Mouse (Mus musculus) monocyte, adult 5-6 weeks (primary cell): ENCODE data around the gene Capns1. TPM values are rescaled to one million over a fixed set of nuclear protein-coding genes. Genes with fewer than 3 reads are reported as not detected.
A peak's percentile ranks its signal among the peaks of the same experiment; 100 is the strongest.
"Not testable (repeated sequence)": the region's sequence is repeated elsewhere in the genome, so short reads cannot be mapped to it uniquely, and the experiment has no call there.

ENCODE experiments used
- ATAC-seq: fragments of 153-309, 156-312 bp; replicated peaks from 2 replicates; pipeline ENCODE4 v1.8.0; 2017; ENCODE audit warnings: mild to moderate bottlenecking; ENCODE audit not compliant: low TSS enrichment, insufficient number of reproducible peaks, severe bottlenecking, poor library complexity, low FRiP score
- total RNA-seq: library from RNA; stranded (forward); fragments of 200-1000, 200-491, 200-594 nt; gene quantifications from 3 replicates; pipeline ENCODE4 v1.2.3, GENCODE M21; 2017

The Capns1 gene
- total RNA-seq, 1 experiment from 2014 or later: 217 TPM

- peak; percentile 91 for ATAC-seq
Observed at GRCm38 (mm10) chr7:30183879-30184289, 14.7 kb downstream of the Capns1 start, which contains the start of gene Cox7a1. TSS of gene Cox7a1 (plus strand) at chr7:30184144.

- ATAC-seq: not testable (repeated sequence)
Observed at GRCm38 (mm10) chr7:30183189-30183588, 15.4 kb downstream of the Capns1 start.

- not testable (repeated sequence) for ATAC-seq
Observed at GRCm38 (mm10) chr7:30181929-30182328, 16.7 kb downstream of the Capns1 start.

- peak; percentile 66 for ATAC-seq
Observed at GRCm38 (mm10) chr7:30181308-30181707, 17.3 kb downstream of the Capns1 start.

DNA sequence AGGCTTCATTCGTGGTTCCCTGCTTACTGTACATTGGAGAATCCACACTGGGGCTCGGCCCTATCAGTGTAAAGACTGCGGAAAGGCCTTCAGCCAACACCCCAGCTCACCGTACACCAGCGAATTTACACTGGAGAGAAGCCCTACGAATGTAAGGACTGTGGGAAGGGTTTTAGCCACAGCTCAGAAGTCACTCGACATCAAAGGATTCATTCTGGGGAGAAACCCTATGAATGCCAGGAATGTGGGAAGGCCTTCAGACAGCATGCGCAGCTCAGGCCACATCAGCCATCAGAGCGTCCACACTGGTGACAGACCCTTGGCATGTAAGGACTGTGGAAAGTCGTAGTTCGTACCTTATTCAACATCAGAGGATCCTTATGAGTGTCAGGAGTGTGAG, 20.4 kb downstream of the Capns1 start:
- no peak for ATAC-seq

DNA sequence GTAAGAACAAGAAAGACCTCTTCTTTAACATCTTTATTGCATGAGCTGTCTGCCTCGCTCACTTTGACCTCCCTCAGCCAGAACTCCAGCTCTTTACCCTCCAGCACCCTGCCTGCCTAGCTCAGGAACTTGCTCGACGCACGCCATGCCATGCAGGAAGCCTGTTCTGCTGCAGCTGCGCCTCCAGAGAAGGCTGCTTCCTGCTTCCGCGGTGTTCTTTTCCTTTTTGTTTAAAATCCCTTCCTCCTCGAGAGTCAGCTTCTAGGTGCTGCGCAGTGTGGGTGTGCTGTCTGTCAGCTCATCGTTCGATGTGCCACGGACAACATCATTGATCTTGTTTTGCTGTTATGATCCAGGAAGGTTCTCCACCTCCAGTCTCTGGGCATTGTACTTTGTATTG, 22.1 kb downstream of the Capns1 start:
- no peak for ATAC-seq

GRCm38 (mm10) chr7:30170283-30170951, 28.2 kb downstream of the Capns1 start:
- ATAC-seq: peak; percentile 12; the same call in 1 of the 2 replicates

GRCm38 (mm10) chr7:30169583-30170282, 28.9 kb downstream of the Capns1 start, which contains the start of gene Zfp146:
TSS of gene Zfp146 (minus strand) at chr7:30169750.
- peak; percentile 97 for ATAC-seq

GRCm38 (mm10) chr7:30168914-30169582, 29.6 kb downstream of the Capns1 start:
- no peak for ATAC-seq

DNA sequence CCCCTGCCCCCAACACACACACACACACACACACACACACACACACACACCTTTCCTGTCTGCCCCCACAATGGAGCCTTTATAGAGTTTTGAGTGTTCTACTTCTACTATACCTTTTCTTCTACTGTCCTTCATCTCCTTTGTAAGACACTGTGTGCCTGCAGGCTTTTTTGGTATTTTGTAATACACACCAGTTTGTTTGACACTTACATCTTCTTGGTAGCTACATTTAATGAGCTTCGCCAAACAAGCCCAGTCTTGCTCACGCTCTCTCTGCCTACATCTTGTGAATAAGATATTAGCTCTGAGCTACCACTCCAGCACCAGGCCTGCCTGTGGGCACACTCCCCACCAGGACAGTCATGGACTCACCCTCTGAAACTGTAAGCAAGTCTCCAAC, 33.9 kb downstream of the Capns1 start:
- ATAC-seq: no peak

DNA sequence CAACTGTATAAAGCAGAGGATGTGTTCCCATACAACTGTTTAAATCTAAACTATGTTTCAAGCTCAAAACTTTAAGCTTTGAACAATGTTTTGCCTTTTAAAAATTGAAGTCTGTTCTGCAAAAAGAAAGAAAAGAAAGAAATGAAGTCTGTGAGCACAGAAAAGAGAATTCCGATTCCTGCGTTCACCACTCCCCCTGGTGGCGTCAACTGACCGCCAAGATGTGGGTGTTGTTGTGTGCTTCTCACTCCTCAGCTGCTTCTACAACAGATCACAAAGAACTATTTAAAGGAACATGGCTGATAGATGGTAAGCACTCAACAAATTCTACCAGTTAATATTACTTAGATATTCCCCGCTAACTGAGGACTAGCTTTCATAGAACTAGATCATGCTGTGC, 35.5 kb downstream of the Capns1 start:
- ATAC-seq: no peak

DNA sequence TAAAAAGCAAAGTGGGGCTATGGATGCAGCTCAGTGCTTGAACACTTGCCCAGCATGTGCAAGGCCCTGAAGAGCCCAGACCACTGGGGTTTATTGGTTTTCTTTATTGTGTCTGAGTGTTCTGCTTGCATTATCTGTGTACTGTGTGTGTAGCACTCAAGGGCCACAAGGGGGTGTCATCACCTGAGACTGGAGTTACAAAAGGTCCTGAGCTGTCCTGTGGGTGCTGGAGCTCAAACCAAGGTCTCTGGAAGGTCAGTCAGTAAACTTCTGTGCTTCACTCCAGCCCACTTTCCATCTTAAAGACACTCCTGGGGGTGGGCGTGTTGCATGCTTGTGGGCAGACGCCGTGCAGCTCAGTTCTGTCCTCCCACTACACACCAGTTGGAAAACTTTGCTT, 43.1 kb downstream of the Capns1 start:
- no peak for ATAC-seq

DNA sequence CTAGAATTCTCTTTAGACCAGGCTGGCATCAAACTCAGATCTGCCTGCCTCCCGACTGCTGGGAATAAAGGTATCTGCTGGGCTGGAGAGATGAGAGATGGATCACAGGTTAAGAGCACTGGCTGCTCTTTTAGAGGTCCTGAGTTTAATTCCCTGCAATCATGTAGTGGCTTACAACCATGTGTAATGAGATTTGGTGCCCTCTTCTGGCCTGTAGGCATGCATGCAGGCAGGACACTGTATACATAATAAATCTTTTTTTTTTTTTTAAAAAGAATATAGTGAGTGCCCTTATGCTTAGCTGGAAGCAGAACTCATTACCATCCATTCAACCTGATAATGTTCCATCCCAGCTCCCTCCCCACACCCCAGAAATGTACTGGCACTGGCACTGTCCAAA, 44.6 kb downstream of the Capns1 start:
- ATAC-seq: no peak

- ATAC-seq: no peak
Observed at GRCm38 (mm10) chr7:30147011-30147410, 51.6 kb downstream of the Capns1 start.

GRCm38 (mm10) chr7:30143555-30144209, 54.9 kb downstream of the Capns1 start:
- no peak for ATAC-seq

GRCm38 (mm10) chr7:30143170-30143554, 55.4 kb downstream of the Capns1 start:
- ATAC-seq: no peak
